Mouse (Mus musculus): ENCODE data around the gene Draxin.
"Not testable (repeated sequence)": the region's sequence is repeated elsewhere in the genome, so short reads cannot be mapped to it uniquely, and the experiment has no call there.

Draxin gene

DNA sequence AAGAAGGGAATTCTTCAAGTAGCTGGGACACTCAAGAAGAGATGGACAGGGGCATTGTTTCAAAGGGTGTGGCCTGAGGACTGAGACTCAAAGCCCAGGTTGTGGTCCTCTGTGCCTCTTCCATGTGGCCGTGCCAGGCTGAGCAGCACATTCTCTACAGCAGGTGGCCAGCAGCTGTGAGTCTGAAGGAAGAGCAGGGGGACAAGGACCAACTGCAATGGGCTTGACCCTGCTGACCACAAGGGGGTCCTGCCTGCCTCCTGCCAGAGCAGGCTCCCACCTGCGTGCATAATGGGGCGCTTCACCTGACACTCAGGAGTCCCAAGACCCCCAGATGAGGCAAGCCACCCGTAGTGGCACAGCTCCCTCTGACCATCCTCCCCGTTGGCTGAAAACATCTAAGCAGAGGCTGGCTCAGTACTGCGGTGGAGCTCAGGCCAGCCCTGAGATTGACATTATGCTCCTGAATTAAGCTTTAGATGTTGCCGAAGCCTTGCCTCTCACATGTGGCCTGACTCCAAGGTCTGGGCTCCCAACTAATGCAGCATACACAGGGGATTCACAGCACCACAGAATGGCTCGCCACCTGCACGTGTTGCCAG lies 72.2 kb downstream of the Draxin start:
- in situ Hi-C loops (cut with MboI, MseI) = no loop called here

DNA sequence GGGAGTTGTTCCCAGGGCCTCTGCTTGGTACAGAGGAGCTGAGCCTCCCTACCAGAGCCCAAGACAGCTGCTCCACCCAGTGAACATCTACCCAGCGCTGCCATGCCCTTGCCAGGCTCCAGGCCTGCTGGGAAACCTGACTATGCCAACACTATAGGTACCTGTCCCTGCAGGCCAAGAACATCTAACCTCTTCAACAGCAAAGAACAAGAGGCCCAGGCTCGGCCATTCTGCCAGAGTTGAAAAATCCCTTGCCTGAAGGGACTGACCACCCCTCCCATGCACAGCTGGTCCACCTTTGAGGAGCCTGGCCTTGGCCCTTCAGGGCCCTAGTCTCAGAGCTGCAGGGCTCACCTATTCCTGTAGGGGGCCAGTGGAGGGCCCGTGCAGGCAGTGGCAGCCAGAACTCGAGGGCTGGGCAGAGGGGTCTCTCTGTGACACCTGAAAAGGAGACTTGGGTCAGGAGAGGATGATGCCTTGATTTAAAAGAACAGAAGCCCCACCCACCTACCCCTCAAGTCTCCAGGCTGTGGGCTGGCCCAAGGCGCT lies 72.8 kb downstream of the Draxin start:
- in situ Hi-C loops (cut with MboI, MseI) = no loop called here

DNA sequence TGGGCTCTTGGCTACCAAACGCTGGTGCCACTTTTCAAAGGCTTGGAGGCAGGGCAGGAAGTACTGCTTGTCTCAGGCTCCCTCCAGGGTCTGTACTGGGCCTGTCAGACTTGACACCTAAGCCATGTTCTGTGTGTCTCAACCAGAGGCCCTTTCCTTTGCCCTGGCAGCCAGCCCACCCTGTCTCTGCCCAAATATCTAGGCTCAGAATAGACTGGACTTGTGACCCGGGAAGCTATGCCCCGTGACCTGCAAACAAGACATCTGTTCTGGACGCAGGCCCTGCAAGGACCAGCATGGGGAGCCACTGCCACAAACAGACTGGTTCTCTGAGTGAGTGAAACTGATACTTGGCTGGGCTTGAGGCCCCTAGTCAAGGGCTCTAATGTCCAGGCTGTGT lies 73.7 kb downstream of the Draxin start:
- in situ Hi-C loops (cut with MboI, MseI) = no loop called here

DNA sequence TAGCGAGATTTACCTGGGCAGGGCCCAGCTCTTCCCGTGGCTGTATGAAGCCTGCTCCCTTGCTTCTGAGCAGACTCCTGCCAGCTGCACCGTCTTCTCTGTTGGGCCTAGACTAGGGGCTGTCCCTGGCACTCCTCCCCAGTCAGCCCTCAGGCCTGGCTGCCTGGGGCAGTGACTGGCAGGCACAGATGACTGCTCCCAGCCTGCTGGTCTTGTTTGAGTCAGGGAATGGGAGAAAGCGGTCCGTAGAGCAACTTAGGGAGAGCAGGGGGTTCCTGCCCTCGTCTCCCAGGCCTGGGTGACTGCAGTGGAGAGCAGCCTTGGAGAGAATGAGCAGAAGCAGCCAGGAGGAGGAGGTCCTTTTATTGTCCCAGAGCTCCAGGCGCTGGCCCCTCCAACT lies 74.3 kb downstream of the Draxin start:
- in situ Hi-C loops (cut with MboI, MseI) = no loop called here

DNA sequence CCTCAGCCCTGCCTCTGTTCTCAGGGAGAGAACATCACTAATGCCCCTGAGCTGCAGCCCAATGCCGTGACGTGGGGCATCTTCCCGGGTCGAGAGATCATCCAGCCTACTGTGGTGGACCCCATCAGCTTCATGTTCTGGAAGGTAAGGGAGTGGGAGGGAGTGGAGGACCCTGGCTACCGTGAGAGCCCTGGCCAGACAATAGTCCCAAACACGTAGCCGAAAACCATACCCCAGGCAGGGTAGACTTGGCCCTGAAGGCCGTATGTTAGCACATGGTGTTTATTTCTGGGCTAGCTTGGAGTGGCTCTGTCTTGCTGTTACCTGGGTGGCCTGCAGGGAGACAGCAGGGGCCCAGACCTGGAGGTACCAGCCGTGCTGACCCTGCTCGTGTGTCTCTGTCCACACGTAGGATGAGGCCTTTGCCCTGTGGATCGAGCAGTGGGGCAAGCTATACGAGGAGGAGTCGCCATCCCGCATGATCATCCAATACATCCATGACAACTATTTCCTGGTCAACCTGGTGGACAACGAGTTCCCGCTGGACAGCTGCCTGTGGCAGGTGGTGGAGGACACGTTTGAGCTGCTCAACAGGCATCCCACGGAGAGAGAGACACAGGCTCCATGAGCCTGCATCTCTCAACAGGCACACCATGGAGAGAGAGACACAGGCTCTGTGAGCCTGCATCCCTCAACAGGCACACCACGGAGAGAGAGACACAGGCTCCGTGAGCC lies 75.4 kb downstream of the Draxin start:
- in situ Hi-C loops (cut with MboI, MseI) = no loop called here

DNA sequence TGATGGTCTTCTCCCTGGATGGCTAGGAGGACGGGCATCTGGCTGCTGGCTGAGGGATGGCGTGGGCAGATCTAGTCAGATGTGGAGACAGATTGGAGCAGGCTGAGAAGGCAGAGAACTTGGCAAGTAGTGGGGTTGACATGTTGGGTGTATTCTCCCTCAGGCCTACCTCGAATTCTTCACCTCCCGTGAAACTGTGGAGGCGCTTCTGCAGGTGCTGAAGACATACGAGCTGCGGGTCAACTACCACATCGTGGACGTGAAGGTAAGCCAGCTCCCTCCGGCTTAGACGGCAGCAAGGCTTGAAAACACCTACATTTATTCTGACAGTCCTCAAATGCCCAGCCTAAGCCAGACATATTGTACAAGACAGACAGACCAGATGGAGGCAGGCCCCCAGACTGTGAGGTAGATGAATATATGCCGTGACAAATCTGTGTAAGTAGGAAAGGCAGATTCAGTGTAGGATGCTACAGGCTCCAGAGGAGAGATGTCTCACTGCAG lies 77.0 kb downstream of the Draxin start:
- in situ Hi-C loops (cut with MboI, MseI) = no loop called here

DNA sequence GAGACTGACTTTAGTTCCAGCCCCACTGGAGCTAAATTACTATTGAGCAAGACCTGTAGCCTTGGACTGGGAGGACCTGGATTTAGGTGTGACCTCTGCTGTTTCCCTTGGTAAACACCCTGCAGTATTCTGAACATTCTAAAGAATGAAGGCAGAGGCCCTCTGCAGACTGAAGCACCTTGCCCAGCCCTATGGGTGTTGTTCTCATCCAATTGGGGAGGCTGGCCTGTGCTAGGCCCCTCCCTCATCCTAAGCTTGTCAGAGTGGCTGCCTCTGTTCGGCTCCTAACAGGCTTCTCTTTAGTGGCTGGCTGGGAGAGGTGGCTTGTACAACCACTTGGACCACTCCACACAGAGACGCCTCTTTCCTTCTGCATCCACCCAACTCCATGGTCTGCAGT lies 77.5 kb downstream of the Draxin start:
- in situ Hi-C loops (cut with MboI, MseI) = no loop called here

DNA sequence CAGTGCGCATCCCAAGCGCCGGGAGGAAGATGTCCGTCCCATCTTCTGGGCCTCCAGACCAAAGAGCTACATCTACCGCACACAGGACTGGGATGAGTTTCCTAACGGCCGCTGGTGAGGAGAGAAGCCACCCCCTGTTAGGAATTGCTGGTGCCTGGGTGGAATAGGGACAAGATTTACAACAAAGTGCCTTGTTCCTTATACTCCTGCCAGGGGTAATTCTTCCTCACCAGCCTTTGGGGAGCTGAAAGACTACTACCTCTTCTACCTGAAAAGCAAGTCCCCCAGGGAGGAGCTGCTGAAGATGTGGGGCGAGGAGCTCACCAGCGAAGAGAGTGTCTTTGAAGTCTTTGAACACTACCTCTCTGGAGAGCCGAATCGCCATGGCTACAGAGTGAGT lies 78.6 kb downstream of the Draxin start:
- in situ Hi-C loops (cut with MboI, MseI) = no loop called here

DNA sequence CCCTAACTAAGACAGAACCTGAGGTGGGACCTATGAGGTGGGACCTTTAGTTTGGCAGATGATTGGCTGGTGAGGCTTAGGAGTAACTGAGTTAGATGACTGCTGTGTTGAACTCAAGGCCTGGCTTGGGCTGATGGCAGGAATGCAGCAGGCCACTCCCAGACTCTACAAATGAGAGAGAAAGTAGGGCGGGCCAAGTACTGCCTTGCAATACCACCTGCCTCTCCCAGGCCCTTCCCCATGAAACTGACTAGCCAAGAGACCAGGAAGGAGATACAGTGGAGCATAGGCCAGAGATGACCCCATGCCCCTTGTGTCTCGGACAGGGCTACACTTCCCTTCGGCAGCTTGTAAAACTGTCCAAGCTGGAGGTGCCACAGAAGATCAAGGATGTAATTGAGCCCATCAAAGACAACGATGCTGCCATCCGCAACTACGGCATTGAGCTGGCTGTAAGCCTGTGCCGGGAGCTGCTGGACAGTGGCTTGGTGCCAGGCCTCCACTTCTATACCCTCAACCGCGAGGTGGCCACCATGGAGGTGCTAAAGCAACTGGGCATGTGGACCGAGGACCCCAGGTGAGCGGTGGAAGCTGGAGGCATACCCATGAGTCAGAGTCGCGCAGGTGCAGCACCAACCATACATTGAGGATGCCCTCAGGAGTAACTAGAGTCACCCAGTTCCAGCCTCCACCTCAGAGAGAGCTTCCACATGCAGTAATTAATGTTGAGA lies 79.3 kb downstream of the Draxin start:
- in situ Hi-C loops (cut with MboI, MseI) = no loop called here

DNA sequence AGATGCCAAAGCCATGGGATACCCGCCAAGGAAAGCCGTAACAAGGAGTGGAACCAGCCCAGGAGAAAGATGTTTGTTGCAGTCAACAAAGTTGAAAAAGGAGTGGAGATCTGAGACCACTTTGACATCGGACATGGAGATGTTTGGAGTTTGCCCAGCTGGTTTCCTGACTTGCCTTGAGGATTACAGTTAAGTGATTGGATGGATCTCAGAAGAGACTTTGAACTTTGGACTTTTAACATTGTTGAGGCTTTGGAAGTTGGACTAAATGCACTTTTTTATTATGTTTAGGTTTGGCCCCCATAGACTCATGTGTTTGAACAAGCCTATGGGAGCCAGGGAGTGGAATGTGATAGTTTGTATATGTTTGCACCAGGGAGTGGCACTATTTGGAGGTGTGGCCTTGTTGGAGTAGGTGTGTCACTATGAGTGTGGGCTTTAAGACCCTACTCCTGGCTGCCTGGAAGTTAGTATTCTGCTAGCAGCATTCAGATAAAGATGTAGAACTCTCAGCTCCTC lies 80.0 kb downstream of the Draxin start:
- in situ Hi-C loops (cut with MboI, MseI) = not testable (repeated sequence)
